Mouse (Mus musculus): ENCODE measurements around the gene Ugcg.

GRCm38 (mm10) chr4:59243802-59244493 is 54.9 kb downstream of the Ugcg start:
- TF ChIP-seq CTCF (IDR thresholded peaks at IDR 0.05; ENCODE audit: low read depth) = no peak
- TF ChIP-seq EP300 (optimal IDR thresholded peaks at IDR 0.05) = no peak

Measured in stomach, postnatal 0 days (tissue).